Mouse (Mus musculus): ENCODE results near the gene Iqcc.

DNA sequence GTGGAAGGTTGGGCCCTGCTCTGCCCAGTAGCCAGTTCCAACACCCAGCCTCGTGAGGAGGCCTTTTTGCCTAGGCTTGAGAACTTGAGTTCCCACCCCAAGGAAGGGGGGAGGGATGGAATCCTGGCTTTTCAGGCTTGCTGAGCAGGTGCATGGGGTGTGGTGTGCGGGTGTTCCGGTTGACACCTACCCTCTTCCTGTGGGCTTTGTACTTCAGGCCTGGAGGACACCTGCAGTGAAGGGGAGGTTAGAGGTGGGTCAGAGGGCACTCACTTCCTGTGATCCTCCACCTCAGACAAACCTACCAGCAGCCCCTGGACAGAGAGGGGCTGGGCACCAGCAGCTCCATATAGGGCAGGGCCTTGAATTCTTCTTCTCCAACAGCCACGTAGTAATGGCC lies 8.9 kb downstream of the Iqcc start:
- TF ChIP-seq CTCF (IDR thresholded peaks at IDR 0.05; ENCODE audit: borderline replicate concordance, extremely low read depth, insufficient read depth, insufficient read length) (no peak), POLR2A (IDR thresholded peaks at IDR 0.05; ENCODE audit: borderline replicate concordance, extremely low read depth, insufficient read depth, insufficient read length, poor library complexity, severe bottlenecking) (no peak)

Data from brain, embryonic 14.5 days (tissue).